Mouse (Mus musculus) cortical plate, adult 2 months (tissue): ENCODE measurements around the gene Armc12. TPM values are rescaled to one million over a fixed set of nuclear protein-coding genes. Genes with fewer than 3 reads are reported as not detected.

Source experiments
- H3K27ac ChIP-seq: fragments of 200-500 bp; 2 replicates; pipeline ENCODE4 v1.5.1; 2012; ENCODE audit warnings: low read length, control low read depth, inconsistent platforms; ENCODE audit not compliant: insufficient read depth
- H3K4me1 ChIP-seq: fragments of 200-500 bp; 2 replicates; pipeline ENCODE4 v1.6.1; 2011; ENCODE audit warnings: low read length; ENCODE audit not compliant: control insufficient read depth, insufficient read depth
- H3K4me3 ChIP-seq: fragments of 200-500 bp; 2 replicates; pipeline ENCODE4 v1.5.1; 2011; ENCODE audit warnings: mild to moderate bottlenecking, low read length, control low read depth; ENCODE audit not compliant: insufficient read depth
- CTCF ChIP-seq: fragments of 200-500 bp; IDR thresholded peaks from 2 replicates; pipeline ENCODE4 v1.5.1; 2011; ENCODE audit warnings: mild to moderate bottlenecking, control low read depth, low read length; ENCODE audit not compliant: insufficient read depth; ENCODE audit errors: extremely low read depth
- POLR2A ChIP-seq: fragments of 200-500 bp; IDR thresholded peaks from 2 replicates; pipeline ENCODE4 v1.6.1; 2011; ENCODE audit warnings: mild to moderate bottlenecking, low read length, control low read depth; ENCODE audit not compliant: insufficient read depth; ENCODE audit errors: extremely low read depth
- polyA plus RNA-seq: library from polyadenylated mRNA; depleted of rRNA; stranded (reverse); fragments of >200 nt; gene quantifications from 2 replicates; pipeline ENCODE4 v1.2.3, GENCODE M21; 2012; rRNA removed

The Armc12 gene
- polyA plus RNA-seq: not detected in 2 replicates

- no peak within 1 kb of the TSS for H3K4me3 ChIP-seq
- H3K4me1 ChIP-seq: peaks cover 1% of the 10 kb centered on the region; the same call in 1 of the 2 replicates
- H3K27ac ChIP-seq: no peak within 1 kb of the TSS
- TF ChIP-seq CTCF: no peak
- TF ChIP-seq POLR2A: no peak
Measured at GRCm38 (mm10) chr17:28530506-28530905, at the start of gene Armc12. Armc12 (plus strand) TSS chr17:28530806.

DNA sequence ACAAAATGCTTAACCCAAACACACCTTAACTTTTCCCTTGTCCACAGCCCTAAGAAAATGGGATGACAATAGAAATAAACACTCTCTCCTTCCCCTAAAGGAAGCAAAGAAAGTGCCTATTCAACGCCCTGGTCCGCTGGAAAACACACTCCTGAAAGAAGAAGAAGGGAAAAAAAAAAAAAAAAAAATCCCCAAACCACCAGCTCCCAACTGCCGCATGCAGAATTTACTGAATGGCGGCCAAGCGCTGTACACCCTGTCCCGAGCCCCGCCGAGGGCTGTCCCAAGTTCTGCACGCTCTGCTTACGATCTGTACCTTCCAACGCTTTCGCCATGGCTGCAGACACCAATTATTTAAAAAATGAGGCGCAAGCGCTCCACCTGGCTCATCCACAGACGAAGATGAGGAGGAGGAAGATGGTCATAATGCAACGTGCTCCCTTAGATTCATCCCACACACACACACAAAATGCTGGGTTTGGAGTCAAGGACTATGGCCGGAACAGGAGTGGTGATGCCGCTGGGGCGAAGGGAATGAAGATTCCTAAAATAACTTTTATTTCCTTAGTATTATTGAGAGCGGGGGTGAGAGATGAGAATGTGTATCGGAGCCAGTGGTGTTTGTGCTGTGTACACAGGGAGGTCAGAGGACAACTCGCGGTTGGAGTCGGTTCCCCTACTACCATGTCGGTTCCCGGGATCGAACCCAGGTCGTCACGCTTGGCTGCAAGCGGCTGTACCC, 45.7 kb upstream of the Armc12 start:
- H3K27ac ChIP-seq: peak overlapping the region; percentile 75; the same call in 1 of the 2 replicates
- H3K4me3 ChIP-seq: peak overlapping the region; percentile 98
- no peaks in the 10 kb centered on the region; the same call in 1 of the 2 replicates for H3K4me1 ChIP-seq
- TF ChIP-seq POLR2A (no peak), CTCF (no peak)

- Histone ChIP-seq H3K27ac (peak overlapping the region; percentile 75), H3K4me3 (peak overlapping the region; percentile 98), H3K4me1 (no peaks in the 10 kb centered on the region; the same call in 1 of the 2 replicates)
- TF ChIP-seq CTCF: no peak
- TF ChIP-seq POLR2A: no peak
Measured at GRCm38 (mm10) chr17:28485446-28485948, 45.1 kb upstream of the Armc12 start.

DNA sequence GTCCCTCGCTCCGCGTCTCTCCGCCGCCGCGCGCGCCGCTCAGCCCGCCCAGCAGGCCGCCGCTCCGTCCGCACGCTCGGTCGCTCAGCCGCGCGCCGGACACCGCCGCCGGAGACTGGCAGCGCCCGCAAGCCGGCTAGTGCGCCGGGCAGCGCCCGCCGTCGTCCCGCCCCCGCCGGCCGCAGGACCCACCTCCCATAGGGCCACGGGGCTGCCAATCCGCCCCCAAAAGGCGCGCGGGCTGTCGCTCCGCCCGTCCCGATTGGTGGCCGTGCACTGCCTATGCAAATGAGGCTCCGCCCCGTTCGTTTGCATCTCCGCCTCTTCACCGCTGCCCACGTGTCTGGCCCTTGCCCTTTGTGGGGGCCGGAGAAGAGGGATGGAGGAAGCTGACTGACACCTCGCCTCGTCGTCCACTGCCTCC, 44.6 kb upstream of the Armc12 start:
- peak; percentile 34; the same call in 1 of the 2 replicates for TF ChIP-seq POLR2A
- no peak for TF ChIP-seq CTCF
- H3K27ac ChIP-seq: peak overlapping the region; percentile 75; the same call in 1 of the 2 replicates
- H3K4me3 ChIP-seq: peak overlapping the region; percentile 98
- H3K4me1 ChIP-seq: no peaks in the 10 kb centered on the region; the same call in 1 of the 2 replicates

GRCm38 (mm10) chr17:28486720-28487119, 43.9 kb upstream of the Armc12 start:
- TF ChIP-seq POLR2A (no peak), CTCF (0 out of 2 replicates have a peak, but pooled peaks have one; percentile 6)
- H3K4me3 ChIP-seq: no peak overlapping the region; the same call in 1 of the 2 replicates
- no peak overlapping the region for H3K27ac ChIP-seq
- no peaks in the 10 kb centered on the region; the same call in 1 of the 2 replicates for H3K4me1 ChIP-seq

GRCm38 (mm10) chr17:28487584-28488257, 42.9 kb upstream of the Armc12 start:
- no peak for TF ChIP-seq POLR2A
- no peak for TF ChIP-seq CTCF
- Histone ChIP-seq H3K4me1 (no peaks in the 10 kb centered on the region; the same call in 1 of the 2 replicates), H3K27ac (no peak overlapping the region), H3K4me3 (no peak overlapping the region)

GRCm38 (mm10) chr17:28488258-28489013, 42.2 kb upstream of the Armc12 start:
- H3K4me3 ChIP-seq: no peak overlapping the region
- no peaks in the 10 kb centered on the region; the same call in 1 of the 2 replicates for H3K4me1 ChIP-seq
- no peak for TF ChIP-seq CTCF
- H3K27ac ChIP-seq: no peak overlapping the region

DNA sequence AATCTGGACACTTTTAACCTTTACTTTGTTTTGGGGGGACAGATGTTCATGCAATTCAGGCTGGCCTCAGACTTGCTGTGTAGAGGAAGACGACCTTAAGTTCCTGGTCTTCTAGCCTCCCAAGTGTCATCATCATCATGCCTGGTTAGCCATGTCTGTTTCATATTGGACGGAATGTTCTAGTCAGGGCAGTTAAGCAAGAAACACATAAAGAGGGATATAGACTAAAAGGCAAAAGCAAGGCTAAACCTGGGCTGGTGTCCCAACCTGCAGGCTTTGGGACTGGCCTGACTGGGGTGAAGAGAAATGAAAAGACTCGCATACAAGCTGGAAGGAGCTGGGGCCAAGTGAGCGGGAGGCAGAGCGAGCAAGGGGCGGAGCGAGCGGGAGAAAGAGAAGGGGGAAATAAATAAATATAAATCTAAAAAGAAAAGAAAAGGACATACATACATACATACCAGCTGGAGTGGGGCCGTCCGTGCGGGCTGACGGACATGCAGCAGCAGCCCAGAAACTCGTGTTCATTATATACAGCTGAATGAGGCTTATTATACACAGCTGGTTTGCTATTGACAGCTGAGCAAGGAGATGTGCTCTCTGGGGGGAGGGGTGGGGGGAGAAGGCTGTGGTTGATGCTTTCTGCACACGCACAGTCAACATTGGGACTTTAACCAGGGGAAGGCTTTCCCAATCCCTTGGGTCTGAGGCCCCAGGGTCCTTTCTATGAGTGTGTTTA, 39.4 kb upstream of the Armc12 start:
- Histone ChIP-seq H3K4me1 (no peaks in the 10 kb centered on the region), H3K4me3 (no peak overlapping the region), H3K27ac (no peak overlapping the region)
- TF ChIP-seq CTCF (no peak), POLR2A (no peak)

- Histone ChIP-seq H3K4me3 (no peak overlapping the region), H3K4me1 (no peaks in the 10 kb centered on the region), H3K27ac (no peak overlapping the region)
- TF ChIP-seq CTCF (no peak), POLR2A (no peak)
Measured at GRCm38 (mm10) chr17:28495832-28496231, 34.8 kb upstream of the Armc12 start.
